Mouse (Mus musculus): Measurements from ENCODE around the gene Mgme1.

DNA sequence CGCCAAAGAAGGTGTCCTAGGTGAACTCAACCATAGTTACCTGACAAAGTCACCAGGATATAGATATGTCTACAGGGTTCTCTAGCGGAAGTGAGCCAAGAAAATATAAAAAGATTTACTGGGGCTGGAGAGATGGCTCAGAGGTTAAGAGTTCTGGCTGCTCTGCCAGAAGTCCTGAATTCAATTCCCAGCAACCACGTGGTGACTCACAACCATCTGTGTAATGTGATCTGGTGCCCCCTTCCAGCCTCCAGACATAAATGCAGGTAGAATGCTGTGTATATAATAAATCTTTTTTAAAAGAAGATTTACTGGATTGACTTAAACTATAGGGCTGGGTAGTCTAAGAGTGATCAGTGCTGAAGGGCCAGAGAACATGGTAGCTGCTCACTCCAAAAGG, 11.0 kb downstream of the Mgme1 start:
- TF ChIP-seq CTCF (conservative IDR thresholded peaks at IDR 0.05; ENCODE audit: insufficient read depth, insufficient read length, low read depth, low read length) (no peak), POLR2A (IDR thresholded peaks at IDR 0.05; ENCODE audit: low read depth, low read length) (no peak)

Measured in kidney, adult 2 months (tissue).